Mouse (Mus musculus) liver, postnatal 0 days (tissue): ENCODE measurements around the gene Tmem174.

Experiments
- CTCF ChIP-seq: sonication (generic); IDR thresholded peaks from 2 replicates; pipeline ENCODE4 v1.5.1; 2016; ENCODE audit warnings: antibody characterized with exemption, low read depth
- EP300 ChIP-seq: IDR thresholded peaks from 2 replicates; pipeline ENCODE4 v1.6.1; 2016; ENCODE audit warnings: antibody characterized with exemption, low read depth, mild to moderate bottlenecking

GRCm38 (mm10) chr13:98662173-98662675, 25.0 kb upstream of the Tmem174 start:
- TF ChIP-seq CTCF (no peak), EP300 (no peak)
